Mouse (Mus musculus) kidney, adult 2 months (tissue): Measurements from ENCODE around the gene Pcolce. TPM values are rescaled to one million over a fixed set of nuclear protein-coding genes. Genes with fewer than 3 reads are reported as not detected.

Source experiments
- DNase-seq: peaks from one replicate; pipeline ENCODE4 v3.0.0; 2021
- H3K27ac ChIP-seq: fragments of 200-500 bp; 2 replicates; pipeline ENCODE4 v1.5.1; 2012; ENCODE audit warnings: low read depth, low read length, control low read depth, inconsistent platforms; ENCODE audit not compliant: insufficient read depth
- H3K27me3 ChIP-seq: fragments of 200-500 bp; replicated peaks from 2 replicates; pipeline ENCODE4 v1.6.1; 2012; ENCODE audit warnings: mild to moderate bottlenecking, moderate library complexity, low read length, inconsistent platforms; ENCODE audit not compliant: control insufficient read depth, insufficient read depth
- H3K36me3 ChIP-seq: fragments of 200-500 bp; 2 replicates; pipeline ENCODE4 v1.6.1; 2012; ENCODE audit warnings: mild to moderate bottlenecking, moderate library complexity, low read length, inconsistent platforms; ENCODE audit not compliant: control insufficient read depth, insufficient read depth
- H3K4me1 ChIP-seq: fragments of 200-500 bp; 2 replicates; pipeline ENCODE4 v1.6.1; 2011; ENCODE audit warnings: low read length; ENCODE audit not compliant: control insufficient read depth, insufficient read depth
- H3K4me3 ChIP-seq: fragments of 200-500 bp; 2 replicates; pipeline ENCODE4 v1.5.1; 2011; ENCODE audit warnings: mild to moderate bottlenecking, low read depth, low read length, control low read depth; ENCODE audit not compliant: insufficient read depth
- CTCF ChIP-seq: fragments of 200-500 bp; conservative IDR thresholded peaks from 2 replicates; pipeline ENCODE4 v1.5.1; 2011; ENCODE audit warnings: low read depth, mild to moderate bottlenecking, control low read depth, low read length, moderate library complexity, mixed read lengths; ENCODE audit not compliant: insufficient read depth, insufficient read length
- POLR2A ChIP-seq: fragments of 200-500 bp; IDR thresholded peaks from one replicate; pipeline ENCODE4 v1.6.1; 2011; ENCODE audit warnings: low read depth, low read length, control low read depth
- whole genome bisulfite sequencing: fragments of 180-500 bp; shearing (Covaris S2); methylation state at CpG from one replicate; pipeline ENCODE4 v1.1.7; 2018; 5-methylcytosine and 5-hydroxymethylcytosine counted together
- polyA plus RNA-seq: library from polyadenylated mRNA; depleted of rRNA; stranded (reverse); fragments of >200 nt; gene quantifications from 2 replicates; pipeline ENCODE4 v1.2.3, GENCODE M21; 2012

Pcolce gene
- polyA plus RNA-seq, 1 experiment, result 160 TPM

DNA sequence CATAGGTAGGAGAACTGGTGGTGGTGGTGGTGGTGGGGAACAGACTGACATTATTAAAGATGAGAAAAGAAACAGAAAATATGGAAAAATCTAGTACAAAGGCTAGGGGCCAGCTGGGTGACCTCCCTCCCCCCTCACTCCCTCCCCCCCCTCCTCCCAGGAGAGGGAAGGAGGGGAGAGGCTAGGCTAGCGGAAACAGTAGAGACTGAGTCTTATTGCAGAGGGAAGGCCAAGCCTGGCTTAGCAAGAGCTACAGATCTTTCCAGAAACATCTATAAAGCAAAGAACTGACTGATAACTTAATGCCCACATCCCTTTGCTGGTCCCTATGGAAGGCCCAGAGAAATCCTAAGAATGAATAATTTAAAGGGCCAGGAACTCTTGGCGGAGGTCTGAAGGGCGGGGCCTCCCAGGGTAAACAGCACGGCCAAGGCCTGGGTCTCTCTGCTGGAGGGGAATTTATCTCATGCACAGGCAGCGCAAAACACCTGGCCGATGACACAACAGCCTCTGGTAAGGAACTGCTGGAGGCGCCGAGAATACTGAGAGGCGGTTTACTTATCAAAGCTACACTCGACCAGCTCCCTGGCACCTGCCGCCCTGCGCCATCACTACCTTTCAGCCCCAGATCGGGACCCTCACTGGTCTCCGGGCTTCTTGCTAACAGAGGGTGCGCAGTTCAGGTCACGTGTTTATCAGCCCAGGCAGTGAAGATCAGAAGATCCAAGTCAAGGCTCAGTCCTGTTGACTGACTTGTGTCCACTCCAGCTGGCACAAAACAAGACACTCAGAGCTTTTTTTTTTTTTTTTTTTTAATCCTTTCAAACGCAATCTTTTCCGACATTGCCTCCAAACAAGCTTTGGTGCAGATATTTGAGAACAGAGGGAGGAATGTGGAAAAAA, 36.3 kb upstream of the Pcolce start:
- WGBS, result 41% methylated on average over 18 of the region's 18 CpGs
- Histone ChIP-seq H3K4me3 (no peak overlapping the region), H3K27ac (peak overlapping the region; percentile 63; the same call in 1 of the 2 replicates), H3K36me3 (no peaks in the 10 kb centered on the region), H3K27me3 (no peaks in the 10 kb centered on the region), H3K4me1 (no peaks in the 10 kb centered on the region; the same call in none of the 2 replicates)
- TF ChIP-seq POLR2A (no peak), CTCF (no peak)
- no peak for DNase-seq

GRCm38 (mm10) chr5:137649251-137649650, 35.7 kb upstream of the Pcolce start:
- Histone ChIP-seq H3K27me3 (no peaks in the 10 kb centered on the region), H3K4me1 (no peaks in the 10 kb centered on the region; the same call in none of the 2 replicates), H3K36me3 (no peaks in the 10 kb centered on the region), H3K4me3 (no peak overlapping the region), H3K27ac (peak overlapping the region; percentile 25; the same call in 1 of the 2 replicates)
- no peak for TF ChIP-seq CTCF
- no peak for TF ChIP-seq POLR2A
- DNase-seq, result peak; percentile 40
- 26% methylated on average over 4 of the region's 4 CpGs for WGBS

GRCm38 (mm10) chr5:137647827-137648601, 34.4 kb upstream of the Pcolce start:
- Histone ChIP-seq H3K27me3 (no peaks in the 10 kb centered on the region), H3K4me3 (no peak overlapping the region), H3K4me1 (no peaks in the 10 kb centered on the region; the same call in none of the 2 replicates), H3K36me3 (no peaks in the 10 kb centered on the region), H3K27ac (no peak overlapping the region; the same call in 1 of the 2 replicates)
- no peak for TF ChIP-seq POLR2A
- no peak for TF ChIP-seq CTCF
- 49% methylated on average over 9 of the region's 9 CpGs for WGBS
- DNase-seq, result no peak

GRCm38 (mm10) chr5:137645652-137646091, 32.1 kb upstream of the Pcolce start, which contains the start of gene Irs3:
Irs3 (minus strand) TSS chr5:137645714.
- peak; percentile 71 for DNase-seq
- no peaks in the 10 kb centered on the region for H3K27me3 ChIP-seq
- peak within 1 kb of the TSS; percentile 51 for H3K4me3 ChIP-seq
- peak within 1 kb of the TSS; percentile 5 for H3K27ac ChIP-seq
- H3K36me3 ChIP-seq, result peaks cover 1% of the 10 kb centered on the region; the same call in 1 of the 2 replicates
- TF ChIP-seq POLR2A (no peak), CTCF (no peak)
- WGBS, result 24% methylated on average over 11 of the region's 11 CpGs
- H3K4me1 ChIP-seq, result no peaks in the 10 kb centered on the region; the same call in none of the 2 replicates

DNA sequence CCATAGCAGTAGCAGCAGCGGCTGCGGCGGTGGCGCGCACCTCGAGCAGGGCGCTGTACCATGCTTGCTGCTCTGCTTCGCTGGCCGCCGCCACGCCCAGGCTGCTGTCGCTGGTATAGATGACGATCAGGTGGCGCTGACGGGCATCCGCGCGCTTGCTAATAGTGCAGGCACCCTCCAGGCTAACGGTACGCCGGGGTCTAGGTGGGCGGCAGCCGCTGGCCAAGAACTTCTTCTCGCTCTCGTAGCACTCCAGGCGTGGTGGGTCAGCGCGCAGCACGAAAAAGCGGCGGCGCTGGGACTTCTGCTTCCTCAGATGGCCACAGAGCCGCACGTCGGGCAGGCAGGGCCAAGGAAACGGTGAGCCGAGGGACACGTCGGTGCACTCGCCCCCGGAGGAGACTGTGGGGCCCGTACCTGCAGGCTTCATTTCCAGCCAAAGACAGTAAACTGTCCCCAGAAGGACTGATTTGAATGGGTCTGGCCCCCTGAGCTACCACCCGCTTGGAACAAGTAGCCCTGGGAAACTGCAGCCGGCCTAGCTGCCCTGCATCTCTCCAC, 31.6 kb upstream of the Pcolce start:
- WGBS, result 8% methylated on average over 44 of the region's 44 CpGs
- TF ChIP-seq POLR2A (no peak), CTCF (no peak)
- H3K4me1 ChIP-seq, result no peaks in the 10 kb centered on the region; the same call in none of the 2 replicates
- H3K27me3 ChIP-seq, result no peaks in the 10 kb centered on the region
- peak overlapping the region; percentile 51 for H3K4me3 ChIP-seq
- peaks cover 1% of the 10 kb centered on the region; the same call in 1 of the 2 replicates for H3K36me3 ChIP-seq
- no peak for DNase-seq
- peak overlapping the region; percentile 5 for H3K27ac ChIP-seq

- WGBS, result 68% methylated on average over 19 of the region's 19 CpGs
- Histone ChIP-seq H3K4me3 (no peak overlapping the region; the same call in 1 of the 2 replicates), H3K36me3 (peaks cover 3% of the 10 kb centered on the region; the same call in 1 of the 2 replicates), H3K27ac (no peak overlapping the region), H3K4me1 (no peaks in the 10 kb centered on the region; the same call in none of the 2 replicates), H3K27me3 (no peaks in the 10 kb centered on the region)
- no peak for DNase-seq
- no peak for TF ChIP-seq CTCF
- TF ChIP-seq POLR2A, result no peak
Observed at GRCm38 (mm10) chr5:137644484-137644883, 30.9 kb upstream of the Pcolce start.
